Mouse (Mus musculus) kidney, adult 2 months (tissue): ENCODE results near the gene C1ra.
A peak's percentile ranks its signal among the peaks of the same experiment; 100 is the strongest.

Source experiments
- CTCF ChIP-seq: fragments of 200-500 bp; conservative IDR thresholded peaks from 2 replicates; pipeline ENCODE4 v1.5.1; 2011; ENCODE audit warnings: low read depth, mild to moderate bottlenecking, control low read depth, low read length, moderate library complexity, mixed read lengths; ENCODE audit not compliant: insufficient read depth, insufficient read length
- POLR2A ChIP-seq: fragments of 200-500 bp; IDR thresholded peaks from one replicate; pipeline ENCODE4 v1.6.1; 2011; ENCODE audit warnings: low read depth, low read length, control low read depth

DNA sequence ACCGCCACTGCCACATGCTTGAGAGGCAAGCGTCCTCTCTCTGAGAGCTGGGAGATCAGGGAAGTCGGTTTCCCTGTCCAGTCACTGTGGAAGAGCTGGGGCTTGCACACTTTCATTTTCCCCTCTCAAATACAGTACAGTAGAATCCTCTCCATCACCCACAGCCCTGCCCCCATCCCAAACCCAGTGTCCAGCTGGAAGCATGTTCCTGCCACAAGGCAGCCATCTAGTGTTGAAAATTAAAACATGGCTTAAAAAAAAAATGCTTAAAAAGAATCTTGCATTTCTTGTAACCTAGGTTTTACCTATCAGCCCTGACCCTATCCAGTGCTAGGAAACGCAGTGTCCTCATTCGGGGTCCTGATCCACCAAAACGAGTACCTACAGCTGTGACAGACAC, 32.3 kb downstream of the C1ra start:
- TF ChIP-seq POLR2A = no peak
- TF ChIP-seq CTCF = peak; percentile 32; the same call in 1 of the 2 replicates
